Mouse (Mus musculus): Measurements from ENCODE around the gene Gm17949. TPM values are rescaled to one million over a fixed set of nuclear protein-coding genes. Genes with fewer than 3 reads are reported as not detected.
"Not testable (repeated sequence)": the region's sequence is repeated elsewhere in the genome, so short reads cannot be mapped to it uniquely, and the experiment has no call there.

Gm17949 gene
- polyA plus RNA-seq, 1 experiment from 2014 or later: 0.16 TPM

DNA sequence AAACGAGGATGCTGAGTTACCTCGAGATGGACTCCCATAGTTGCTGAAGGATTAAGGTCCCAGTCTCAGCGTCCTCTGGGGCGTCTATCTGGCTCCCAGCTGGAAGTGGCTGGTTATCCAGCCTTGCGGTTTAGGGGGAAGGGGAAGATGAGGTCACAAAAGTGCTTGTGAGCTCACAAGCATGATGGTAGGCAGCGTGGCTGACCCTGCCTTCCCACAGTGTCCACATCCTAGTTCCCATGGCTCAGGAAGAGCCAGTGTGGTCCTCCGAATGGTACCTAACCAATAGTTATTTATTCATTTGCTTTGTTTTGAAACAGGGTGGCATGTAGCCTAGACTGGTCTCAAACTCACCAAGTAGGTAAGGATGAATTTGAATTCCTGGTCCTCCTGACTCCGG lies 30.3 kb downstream of the Gm17949 start, which contains the start of gene Slc25a41:
TSS of gene Slc25a41 (minus strand) at position 101 of the 400 bp plus-strand sequence.
- Histone ChIP-seq H3K36me3 (ENCODE audit: insufficient read depth) (0 out of 2 replicates have a peak, but pooled peaks cover 4% of the 10 kb centered on the region), H3K4me1 (ENCODE audit: insufficient read depth) (no peaks in the 10 kb centered on the region), H3K4me3 (ENCODE audit: low read depth, low read length) (no peak within 1 kb of the TSS), H3K9ac (no peak within 1 kb of the TSS), H3K4me2 (no peak within 1 kb of the TSS), H3K9me3 (ENCODE audit: low read depth, low read length) (no peaks in the 10 kb centered on the region), H3K27ac (ENCODE audit: low read depth) (no peak within 1 kb of the TSS), H3K27me3 (ENCODE audit: insufficient read depth, low read length) (no peaks in the 10 kb centered on the region)
- ATAC-seq (ENCODE audit: insufficient read depth) (no peak), DNase-seq (no peak)
- WGBS: 62% methylated on average over 8 of the region's 8 CpGs
- TF ChIP-seq CTCF (IDR thresholded peaks at IDR 0.05; ENCODE audit: low read depth): no peak

DNA sequence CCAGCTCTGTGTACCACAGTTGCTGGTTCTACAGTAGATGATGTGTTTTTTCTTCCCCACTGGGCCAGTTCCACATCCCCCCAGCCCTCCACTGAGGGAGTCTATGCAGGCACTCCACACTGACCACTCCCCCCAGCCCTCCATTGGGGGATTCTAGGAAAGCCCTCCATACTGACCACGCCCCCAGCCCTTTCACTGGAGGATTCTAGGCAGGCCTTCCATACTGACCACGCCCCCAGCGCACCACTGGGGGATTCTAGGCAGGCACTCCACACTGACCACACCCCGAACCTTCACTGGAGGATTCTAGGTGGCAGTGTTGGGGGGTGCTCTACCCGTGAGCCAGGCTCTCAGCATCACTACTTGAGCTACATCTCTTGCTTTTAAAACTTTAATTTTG lies 36.1 kb downstream of the Gm17949 start:
- DNase-seq (peak; percentile 29), ATAC-seq (ENCODE audit: insufficient read depth) (no peak)
- Histone ChIP-seq H3K9ac (no peak overlapping the region), H3K4me3 (ENCODE audit: low read depth, low read length) (no peak overlapping the region), H3K36me3 (ENCODE audit: insufficient read depth) (peaks cover 7% of the 10 kb centered on the region; the same call in 1 of the 2 replicates), H3K4me1 (ENCODE audit: insufficient read depth) (no peaks in the 10 kb centered on the region), H3K27ac (ENCODE audit: low read depth) (no peak overlapping the region), H3K9me3 (ENCODE audit: low read depth, low read length) (no peaks in the 10 kb centered on the region), H3K4me2 (no peak overlapping the region), H3K27me3 (ENCODE audit: insufficient read depth, low read length) (no peaks in the 10 kb centered on the region)
- no peak for TF ChIP-seq CTCF (IDR thresholded peaks at IDR 0.05; ENCODE audit: low read depth)
- 34% methylated on average over 5 of the region's 5 CpGs for WGBS

DNA sequence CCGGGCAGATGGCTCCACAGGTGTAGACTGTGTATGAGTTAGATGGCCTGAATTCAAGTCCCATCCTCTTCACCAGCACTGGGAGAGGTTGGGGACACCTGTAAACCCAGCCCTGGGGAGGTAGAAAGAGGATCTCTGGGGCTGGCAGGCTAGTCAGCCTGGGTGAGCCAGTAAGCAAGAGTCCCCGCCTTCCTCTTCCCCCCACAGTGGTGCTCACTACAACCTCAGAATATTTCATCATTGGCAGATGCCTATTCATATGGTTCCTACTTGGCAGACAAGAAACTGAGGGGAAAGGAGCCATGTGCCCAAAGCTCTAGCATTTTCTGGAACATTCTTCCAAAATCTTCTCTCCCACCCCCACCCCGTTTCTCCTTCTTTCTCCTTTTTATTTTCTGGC lies 37.5 kb downstream of the Gm17949 start:
- DNase-seq (no peak), ATAC-seq (ENCODE audit: insufficient read depth) (no peak)
- no peaks in the 10 kb centered on the region for H3K9me3 ChIP-seq (ENCODE audit: low read depth, low read length)
- no peak for TF ChIP-seq CTCF (IDR thresholded peaks at IDR 0.05; ENCODE audit: low read depth)
- no peak overlapping the region for H3K4me3 ChIP-seq (ENCODE audit: low read depth, low read length)
- H3K4me2 ChIP-seq: no peak overlapping the region
- H3K36me3 ChIP-seq (ENCODE audit: insufficient read depth): peaks cover 17% of the 10 kb centered on the region; the same call in 1 of the 2 replicates
- H3K27ac ChIP-seq (ENCODE audit: low read depth): no peak overlapping the region
- WGBS: 86% methylated on average over 3 of the region's 3 CpGs
- H3K27me3 ChIP-seq (ENCODE audit: insufficient read depth, low read length): no peaks in the 10 kb centered on the region
- H3K9ac ChIP-seq: no peak overlapping the region
- H3K4me1 ChIP-seq (ENCODE audit: insufficient read depth): no peaks in the 10 kb centered on the region

DNA sequence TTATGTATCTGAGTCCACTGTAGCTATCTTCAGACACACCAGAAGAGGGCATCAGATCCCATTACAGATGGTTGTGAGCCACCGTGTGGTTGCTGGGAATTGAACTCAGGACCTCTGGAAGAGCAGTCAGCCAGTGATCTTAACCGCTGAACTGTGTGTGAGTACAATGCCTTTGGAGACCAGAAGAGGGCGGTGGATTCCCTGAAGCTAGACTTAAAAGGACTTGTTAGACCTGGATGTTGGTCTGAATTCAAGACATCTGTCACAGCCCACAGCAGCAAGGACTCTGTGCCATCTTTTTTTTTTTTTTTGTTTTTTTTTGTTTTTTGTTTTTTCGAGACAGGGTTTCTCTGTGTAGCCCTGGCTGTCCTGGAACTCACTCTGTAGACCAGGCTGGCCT lies 40.4 kb downstream of the Gm17949 start:
- not testable (repeated sequence) for H3K9ac ChIP-seq; H3K4me2 ChIP-seq; H3K4me1 ChIP-seq (ENCODE audit: insufficient read depth); H3K4me3 ChIP-seq (ENCODE audit: low read depth, low read length); H3K27me3 ChIP-seq (ENCODE audit: insufficient read depth, low read length); H3K9me3 ChIP-seq (ENCODE audit: low read depth, low read length); ATAC-seq (ENCODE audit: insufficient read depth); H3K27ac ChIP-seq (ENCODE audit: low read depth)
- peak; percentile 30 for DNase-seq
- TF ChIP-seq CTCF (IDR thresholded peaks at IDR 0.05; ENCODE audit: low read depth): peak; percentile 38
- H3K36me3 ChIP-seq (ENCODE audit: insufficient read depth): peaks cover 13% of the 10 kb centered on the region; the same call in 1 of the 2 replicates
- 84% methylated on average over 4 of the region's 4 CpGs for WGBS

DNA sequence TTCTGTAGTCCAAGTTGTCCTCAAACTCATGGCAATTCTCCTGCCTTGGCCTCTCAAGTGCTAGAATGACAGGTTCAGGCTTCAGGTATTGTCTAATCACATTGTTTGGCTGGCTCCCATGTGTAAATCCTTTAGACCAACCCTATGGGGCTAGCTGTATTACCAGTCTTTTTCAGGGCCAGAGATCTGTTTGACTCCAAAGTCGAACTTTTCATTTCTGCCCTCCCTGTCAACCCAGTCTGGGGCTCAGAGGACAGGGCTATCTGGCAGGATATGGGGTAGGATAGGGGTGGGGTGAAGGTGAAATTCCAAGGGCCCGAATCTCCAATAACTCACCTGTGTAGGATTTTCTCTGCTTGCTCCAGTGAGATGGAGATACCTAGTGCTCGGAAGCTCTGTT lies 45.0 kb downstream of the Gm17949 start:
- Histone ChIP-seq H3K9me3 (ENCODE audit: low read depth, low read length) (no peaks in the 10 kb centered on the region), H3K4me3 (ENCODE audit: low read depth, low read length) (no peak overlapping the region), H3K4me1 (ENCODE audit: insufficient read depth) (no peaks in the 10 kb centered on the region), H3K27me3 (ENCODE audit: insufficient read depth, low read length) (peaks cover 4% of the 10 kb centered on the region), H3K9ac (no peak overlapping the region), H3K4me2 (no peak overlapping the region), H3K27ac (ENCODE audit: low read depth) (no peak overlapping the region), H3K36me3 (ENCODE audit: insufficient read depth) (peaks cover 13% of the 10 kb centered on the region; the same call in 1 of the 2 replicates)
- DNase-seq (no peak), ATAC-seq (ENCODE audit: insufficient read depth) (no peak)
- no peak for TF ChIP-seq CTCF (IDR thresholded peaks at IDR 0.05; ENCODE audit: low read depth)
- WGBS: 75% methylated on average over 3 of the region's 3 CpGs

DNA sequence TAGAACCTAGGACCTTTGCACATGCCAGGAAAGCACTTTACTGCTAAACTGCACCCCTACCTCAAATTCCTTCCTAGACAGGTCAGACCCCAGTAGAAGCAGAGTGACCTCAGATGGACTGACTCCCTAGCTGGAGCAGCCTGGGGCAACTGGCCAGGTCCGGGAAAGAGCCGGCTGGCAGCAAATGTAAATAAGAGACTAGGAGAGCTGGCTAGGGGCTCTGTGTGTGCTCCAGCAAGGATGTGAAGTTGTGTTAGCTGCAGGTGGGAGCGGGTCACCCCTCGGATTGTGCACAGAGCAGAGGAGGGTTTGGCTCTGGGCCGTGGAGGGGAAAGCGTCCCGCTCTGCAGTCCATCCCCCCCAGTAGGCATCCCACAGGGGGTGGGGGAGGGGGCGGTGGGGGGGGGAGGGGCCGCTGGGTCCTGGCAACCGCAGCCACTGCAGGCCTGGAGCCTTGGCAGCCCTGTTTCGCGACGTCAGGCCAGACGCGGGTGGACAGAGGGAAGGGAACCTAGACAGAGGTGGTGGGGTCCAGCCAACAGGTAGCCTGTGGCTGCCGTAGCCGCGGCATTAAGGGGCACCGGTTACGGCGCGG lies 47.7 kb downstream of the Gm17949 start, which contains the start of gene Crb3:
TSS of gene Crb3 (plus strand) at position 215 of the 595 bp plus-strand sequence.
- ATAC-seq (ENCODE audit: insufficient read depth): peak; percentile 4; the same call in 1 of the 2 replicates
- peak within 1 kb of the TSS; percentile 90 for H3K4me2 ChIP-seq
- H3K27ac ChIP-seq (ENCODE audit: low read depth): peak within 1 kb of the TSS; percentile 46; the same call in 1 of the 2 replicates
- H3K9me3 ChIP-seq (ENCODE audit: low read depth, low read length): no peaks in the 10 kb centered on the region
- no peaks in the 10 kb centered on the region for H3K36me3 ChIP-seq (ENCODE audit: insufficient read depth)
- WGBS: under 1% methylated on average over 18 of the region's 22 CpGs
- TF ChIP-seq CTCF (IDR thresholded peaks at IDR 0.05; ENCODE audit: low read depth): no peak
- peak; percentile 24 for DNase-seq
- peaks cover 25% of the 10 kb centered on the region for H3K27me3 ChIP-seq (ENCODE audit: insufficient read depth, low read length)
- H3K4me1 ChIP-seq (ENCODE audit: insufficient read depth): no peaks in the 10 kb centered on the region
- H3K4me3 ChIP-seq (ENCODE audit: low read depth, low read length): peak within 1 kb of the TSS; percentile 75
- H3K9ac ChIP-seq: peak within 1 kb of the TSS; percentile 64

- peaks cover 25% of the 10 kb centered on the region for H3K27me3 ChIP-seq (ENCODE audit: insufficient read depth, low read length)
- TF ChIP-seq CTCF (IDR thresholded peaks at IDR 0.05; ENCODE audit: low read depth): no peak
- DNase-seq: peak; percentile 79
- no peaks in the 10 kb centered on the region for H3K9me3 ChIP-seq (ENCODE audit: low read depth, low read length)
- H3K36me3 ChIP-seq (ENCODE audit: insufficient read depth): no peaks in the 10 kb centered on the region
- H3K9ac ChIP-seq: peak within 1 kb of the TSS; percentile 64
- no peaks in the 10 kb centered on the region for H3K4me1 ChIP-seq (ENCODE audit: insufficient read depth)
- peak; percentile 76 for ATAC-seq (ENCODE audit: insufficient read depth)
- WGBS: 0% methylated on average over 45 of the region's 45 CpGs
- peak within 1 kb of the TSS; percentile 75 for H3K4me3 ChIP-seq (ENCODE audit: low read depth, low read length)
- peak within 1 kb of the TSS; percentile 46; the same call in 1 of the 2 replicates for H3K27ac ChIP-seq (ENCODE audit: low read depth)
- H3K4me2 ChIP-seq: peak within 1 kb of the TSS; percentile 90
Measured at GRCm38 (mm10) chr17:57059486-57059977, 48.3 kb downstream of the Gm17949 start, which contains the start of gene Slc25a23. Gene Slc25a23, minus strand, starts transcription at chr17:57059863.

Data from lung, embryonic 14.5 days (tissue).